Mouse (Mus musculus) liver, postnatal 0 days (tissue): ENCODE results near the gene Sorcs2. TPM values are rescaled to one million over a fixed set of nuclear protein-coding genes. Genes with fewer than 3 reads are reported as not detected.
A peak's percentile ranks its signal among the peaks of the same experiment; 100 is the strongest.

Experiments
- ATAC-seq: fragments of 200-750 bp; cut with Nextera tagmentation; 2 replicates; pipeline ENCODE4 v1.8.0; 2017; ENCODE audit warnings: mild to moderate bottlenecking, moderate library complexity
- DNase-seq: peaks from one replicate; pipeline ENCODE4 v3.0.0-alpha.2; 2016
- H3K27ac ChIP-seq: fragments of 300-500 bp; sonication (generic); 2 replicates; pipeline ENCODE4 v1.5.1; 2014; ENCODE audit warnings: antibody characterized with exemption, moderate library complexity, mild to moderate bottlenecking, low read depth
- H3K27me3 ChIP-seq: fragments of 300-500 bp; sonication (generic); 2 replicates; pipeline ENCODE4 v1.6.1; 2014; ENCODE audit warnings: low read length, control low read depth, mixed read lengths; ENCODE audit not compliant: insufficient read depth
- H3K36me3 ChIP-seq: fragments of 300-500 bp; sonication (generic); replicated peaks from 2 replicates; pipeline ENCODE4 v1.6.1; 2014; ENCODE audit warnings: mild to moderate bottlenecking, control low read depth, low read length, moderate library complexity, mixed read lengths; ENCODE audit not compliant: insufficient read depth
- H3K4me1 ChIP-seq: fragments of 300-500 bp; sonication (generic); 2 replicates; pipeline ENCODE4 v1.6.1; 2014; ENCODE audit warnings: antibody characterized with exemption, mild to moderate bottlenecking, control low read depth; ENCODE audit not compliant: insufficient read depth
- H3K4me2 ChIP-seq: fragments of 300-500 bp; sonication (generic); 2 replicates; pipeline ENCODE4 v1.6.1; 2014; ENCODE audit warnings: low read depth, mild to moderate bottlenecking, low read length, moderate library complexity, mixed read lengths
- H3K4me3 ChIP-seq: fragments of 300-500 bp; sonication (generic); 2 replicates; pipeline ENCODE4 v1.5.1; 2014; ENCODE audit warnings: low read depth, low read length
- H3K9ac ChIP-seq: fragments of 300-500 bp; sonication (generic); replicated peaks from 2 replicates; pipeline ENCODE4 v1.6.1; 2014; ENCODE audit warnings: mild to moderate bottlenecking, moderate library complexity
- H3K9me3 ChIP-seq: fragments of 300-500 bp; sonication (generic); 2 replicates; pipeline ENCODE4 v1.6.1; 2016; ENCODE audit warnings: mild to moderate bottlenecking, control low read depth, low read length, mixed read lengths
- CTCF ChIP-seq: sonication (generic); IDR thresholded peaks from 2 replicates; pipeline ENCODE4 v1.5.1; 2016; ENCODE audit warnings: antibody characterized with exemption, low read depth
- EP300 ChIP-seq: IDR thresholded peaks from 2 replicates; pipeline ENCODE4 v1.6.1; 2016; ENCODE audit warnings: antibody characterized with exemption, low read depth, mild to moderate bottlenecking
- WGBS: fragments of 180-500 bp; shearing (Covaris S2); extraction: QIAGEN DNeasy Blood & Tissue Kit; methylation state at CpG from one replicate; pipeline ENCODE4 v1.1.7; 2014; ENCODE audit not compliant: insufficient replicate concordance; 5-methylcytosine and 5-hydroxymethylcytosine counted together
- polyA plus RNA-seq: library from polyadenylated mRNA; unstranded; fragments of >200 nt; fragmentation: Nextera tagmentation; extraction: Ambion mirVana; gene quantifications from 2 replicates; pipeline ENCODE4 v1.2.1, GENCODE M21; 2015

The Sorcs2 gene
- polyA plus RNA-seq, 1 experiment from 2014 or later: 0.33 TPM

DNA sequence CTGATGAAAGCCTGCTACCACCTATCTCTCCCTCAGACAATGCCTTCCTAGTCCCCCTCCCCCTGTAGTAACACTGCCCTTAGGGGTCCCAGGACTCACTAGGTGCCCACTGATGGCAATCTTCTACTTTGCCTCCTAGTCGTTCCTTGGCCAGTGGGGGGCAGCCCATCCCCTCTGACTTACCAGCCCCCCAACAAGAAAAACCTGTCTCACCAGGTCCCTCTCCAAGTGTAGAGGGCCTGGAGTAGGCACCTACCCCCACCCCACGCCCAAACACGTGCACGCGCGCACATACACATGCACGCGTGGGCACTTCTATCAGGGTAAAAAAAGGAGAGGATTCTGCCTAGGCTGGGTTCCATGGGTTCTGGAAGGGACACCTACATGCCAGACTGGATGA, 77.3 kb downstream of the Sorcs2 start:
- Histone ChIP-seq H3K9me3 (no peaks in the 10 kb centered on the region), H3K4me1 (no peaks in the 10 kb centered on the region), H3K36me3 (no peaks in the 10 kb centered on the region), H3K9ac (no peak overlapping the region), H3K27me3 (no peaks in the 10 kb centered on the region), H3K27ac (no peak overlapping the region), H3K4me2 (no peak overlapping the region), H3K4me3 (no peak overlapping the region)
- TF ChIP-seq CTCF: no peak
- no peak for TF ChIP-seq EP300
- 85% methylated on average over 8 of the region's 8 CpGs for WGBS
- ATAC-seq: no peak
- no peak for DNase-seq

DNA sequence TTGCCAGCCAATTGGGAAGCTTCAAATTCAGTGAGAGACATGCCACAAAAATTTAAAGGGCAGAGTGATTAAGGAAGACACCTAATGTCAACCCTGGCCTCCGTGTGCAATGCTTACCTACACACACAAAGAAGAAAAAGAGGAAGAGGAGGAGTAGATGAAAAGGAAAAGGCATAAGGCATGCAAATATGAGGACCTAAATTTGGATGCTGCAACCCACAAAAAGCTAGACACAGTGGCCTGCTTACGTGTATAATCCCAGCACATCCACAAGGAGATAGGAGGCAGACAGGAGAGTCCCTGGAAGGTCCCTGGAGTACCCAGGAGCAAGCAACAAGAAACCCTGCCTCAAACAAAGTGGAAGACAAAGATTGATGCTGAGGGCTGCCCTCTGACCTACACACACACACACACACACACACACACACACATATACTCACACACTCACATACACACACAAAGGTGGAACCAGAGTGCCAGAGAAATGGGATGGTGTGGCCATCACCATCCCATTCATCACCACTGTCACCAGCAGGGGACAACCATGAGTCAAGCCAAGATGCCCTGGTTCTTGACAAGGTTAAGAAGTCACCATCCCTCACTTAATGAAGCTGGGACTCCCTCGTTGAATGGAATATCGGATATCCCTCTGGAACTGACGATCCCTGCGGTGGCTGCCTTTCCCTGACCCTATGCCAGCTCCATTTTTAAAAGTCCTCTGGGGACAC, 80.1 kb downstream of the Sorcs2 start:
- H3K36me3 ChIP-seq: no peaks in the 10 kb centered on the region
- 68% methylated on average over 6 of the region's 6 CpGs for WGBS
- H3K9me3 ChIP-seq: no peaks in the 10 kb centered on the region
- TF ChIP-seq CTCF (peak; percentile 56), EP300 (no peak)
- H3K4me2 ChIP-seq: no peak overlapping the region
- H3K27ac ChIP-seq: no peak overlapping the region
- no peaks in the 10 kb centered on the region for H3K27me3 ChIP-seq
- H3K9ac ChIP-seq: no peak overlapping the region
- ATAC-seq: no peak
- H3K4me1 ChIP-seq: no peaks in the 10 kb centered on the region; the same call in none of the 2 replicates
- H3K4me3 ChIP-seq: no peak overlapping the region
- no peak for DNase-seq

DNA sequence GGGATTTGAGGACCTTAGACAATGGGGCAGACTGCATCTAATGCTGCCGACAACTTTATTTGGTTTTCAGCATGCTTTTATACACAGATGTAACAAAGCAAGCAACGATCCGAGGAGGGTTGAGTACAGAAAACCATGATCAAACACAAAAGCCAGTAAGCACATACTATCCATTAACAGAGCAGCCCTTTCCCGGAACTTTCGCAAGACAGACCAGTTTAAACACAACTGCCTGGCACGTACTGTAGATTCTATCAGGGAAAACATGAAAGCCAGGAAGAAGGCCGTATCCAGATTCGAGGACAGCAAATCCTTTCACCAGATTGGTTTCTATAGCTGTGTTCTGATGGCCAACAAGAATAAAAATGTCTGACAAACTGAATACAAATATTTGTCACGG, 82.8 kb downstream of the Sorcs2 start:
- 60% methylated on average over 9 of the region's 9 CpGs for WGBS
- Histone ChIP-seq H3K4me2 (no peak overlapping the region), H3K4me3 (no peak overlapping the region), H3K36me3 (no peaks in the 10 kb centered on the region), H3K9ac (no peak overlapping the region), H3K9me3 (no peaks in the 10 kb centered on the region), H3K4me1 (no peaks in the 10 kb centered on the region; the same call in none of the 2 replicates), H3K27ac (no peak overlapping the region), H3K27me3 (no peaks in the 10 kb centered on the region)
- peak; percentile 82 for ATAC-seq
- peak; percentile 40 for DNase-seq
- TF ChIP-seq EP300 (no peak), CTCF (no peak)

DNA sequence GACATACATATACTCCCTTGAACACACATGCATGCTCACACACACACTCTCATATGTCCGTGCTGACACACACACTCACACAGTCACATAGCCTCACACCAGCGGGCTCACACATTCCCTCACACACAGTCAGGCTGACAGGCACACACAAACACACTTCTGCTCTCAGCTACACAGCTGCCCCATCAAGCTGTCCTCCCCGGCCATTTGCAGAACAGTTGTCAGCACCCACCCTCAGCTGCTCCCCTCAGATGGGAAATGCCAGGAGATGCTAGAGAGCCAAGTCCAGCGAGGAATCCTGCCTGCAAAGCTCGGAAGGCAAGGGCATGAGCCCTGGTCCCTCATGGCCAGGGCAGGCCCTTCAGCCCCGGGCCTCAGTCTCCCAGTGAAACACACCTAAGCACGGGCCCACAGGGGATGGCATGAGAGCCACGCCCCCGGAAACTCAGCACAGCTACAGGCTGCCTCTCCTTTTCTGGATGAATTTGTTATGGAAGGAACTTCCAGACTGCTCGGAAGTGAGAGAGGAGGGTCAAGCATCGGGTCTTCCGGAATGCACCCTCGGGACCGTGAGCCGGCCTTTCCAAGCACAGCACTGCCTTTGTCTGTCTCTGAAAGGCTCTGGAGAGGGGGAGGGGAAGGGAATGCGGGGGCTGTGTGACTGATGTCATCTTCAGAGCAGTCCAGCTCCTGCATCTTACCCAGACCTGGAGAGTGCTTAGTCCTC, 84.4 kb downstream of the Sorcs2 start:
- Histone ChIP-seq H3K9me3 (no peaks in the 10 kb centered on the region), H3K36me3 (no peaks in the 10 kb centered on the region), H3K4me2 (no peak overlapping the region), H3K4me1 (no peaks in the 10 kb centered on the region; the same call in none of the 2 replicates), H3K4me3 (no peak overlapping the region), H3K27me3 (no peaks in the 10 kb centered on the region), H3K27ac (no peak overlapping the region), H3K9ac (no peak overlapping the region)
- no peak for TF ChIP-seq EP300
- no peak for TF ChIP-seq CTCF
- ATAC-seq (0 out of 2 replicates have a peak, but pooled peaks have one; percentile 17), DNase-seq (peak; percentile 25)
- WGBS: 64% methylated on average over 16 of the region's 16 CpGs

DNA sequence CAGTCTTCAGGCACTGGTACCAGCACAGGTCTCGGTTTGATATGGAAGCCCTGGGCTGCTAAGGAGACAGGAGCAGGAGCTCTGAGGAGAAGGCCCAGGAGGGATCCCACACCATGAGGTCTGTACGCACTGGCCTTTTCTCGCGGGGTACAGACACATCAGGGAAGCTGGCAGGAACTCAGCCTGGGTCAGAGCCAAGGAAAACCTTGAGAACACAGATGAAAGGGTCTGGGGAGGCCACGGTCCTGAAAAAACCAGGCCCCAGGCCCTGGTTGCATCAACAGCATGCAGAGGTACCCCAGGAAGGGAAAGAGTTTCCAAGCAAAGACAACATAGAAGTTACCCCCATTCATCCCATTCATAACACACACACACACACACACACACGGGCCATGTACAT, 85.0 kb downstream of the Sorcs2 start:
- H3K36me3 ChIP-seq: no peaks in the 10 kb centered on the region
- H3K9me3 ChIP-seq: no peaks in the 10 kb centered on the region
- no peak for DNase-seq
- TF ChIP-seq CTCF: no peak
- TF ChIP-seq EP300: no peak
- H3K4me1 ChIP-seq: no peaks in the 10 kb centered on the region; the same call in none of the 2 replicates
- H3K27ac ChIP-seq: no peak overlapping the region
- H3K9ac ChIP-seq: no peak overlapping the region
- no peaks in the 10 kb centered on the region for H3K27me3 ChIP-seq
- H3K4me3 ChIP-seq: no peak overlapping the region
- 71% methylated on average over 6 of the region's 6 CpGs for WGBS
- H3K4me2 ChIP-seq: no peak overlapping the region
- ATAC-seq: no peak

DNA sequence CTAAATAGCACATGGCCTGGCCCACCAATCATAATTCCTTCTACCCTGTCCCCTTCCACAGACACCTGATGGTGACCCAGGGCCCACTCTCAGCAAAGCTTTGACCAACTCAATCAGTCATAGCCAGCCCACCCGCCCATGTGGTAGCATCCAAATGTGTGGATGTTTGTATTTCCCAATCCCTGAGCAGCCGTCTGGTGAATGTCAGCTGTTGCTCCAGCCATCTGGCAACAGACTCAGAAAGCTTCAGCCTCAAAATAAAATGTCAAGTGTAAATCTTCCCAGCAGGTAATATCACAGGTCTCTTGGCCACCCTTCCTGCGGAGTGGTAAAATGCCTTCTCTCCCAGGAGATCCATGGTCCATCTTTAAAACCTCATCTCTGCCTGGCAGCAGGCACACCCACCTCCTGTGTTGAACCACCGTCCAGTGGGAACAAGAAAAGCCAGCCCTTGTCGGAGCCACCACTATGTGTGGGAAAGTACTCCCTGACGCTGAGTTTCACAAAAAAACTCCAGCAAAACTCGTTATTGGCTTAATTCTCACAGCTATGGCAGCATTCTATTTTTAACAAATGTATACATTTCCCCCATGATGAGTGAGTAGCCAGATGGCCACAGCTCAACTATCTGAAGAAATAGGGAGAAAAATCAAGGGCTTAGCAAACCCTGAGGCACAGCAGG, 93.5 kb downstream of the Sorcs2 start:
- Histone ChIP-seq H3K4me1 (no peaks in the 10 kb centered on the region), H3K36me3 (no peaks in the 10 kb centered on the region), H3K27me3 (no peaks in the 10 kb centered on the region), H3K4me2 (no peak overlapping the region), H3K9me3 (no peaks in the 10 kb centered on the region), H3K27ac (no peak overlapping the region), H3K4me3 (no peak overlapping the region), H3K9ac (no peak overlapping the region)
- TF ChIP-seq EP300 (no peak), CTCF (no peak)
- DNase-seq (no peak), ATAC-seq (no peak)
- whole genome bisulfite sequencing: 61% methylated on average over 7 of the region's 7 CpGs
